Mouse (Mus musculus) embryonic stem cell, embryonic (primary cell): ENCODE data around the gene Dnaaf1.

ENCODE experiments used
- CTCF ChIA-PET, 4 experiments: fragments of 300-600 bp in 2 of 4; fragments of 350-600 bp in 2 of 4; sonication (Branson Sonifier 250); formaldehyde crosslinking; loops; one replicate each; lab custom pipeline; 2022; ENCODE audit warnings: inconsistent platforms in 2 of 4; lab: Charles Lee
- POLR2A ChIA-PET, 4 experiments: fragments of 300-600 bp in 2 of 4; fragments of 350-600 bp in 2 of 4; sonication (Branson Sonifier 250); formaldehyde crosslinking; loops; one replicate each; lab custom pipeline; 2022; ENCODE audit warnings: antibody characterized with exemption in 4 of 4, inconsistent platforms in 1 of 4; lab: Charles Lee

Dnaaf1 gene

GRCm38 (mm10) chr8:119591456-119591855 lies 16.4 kb downstream of the Dnaaf1 start:
- ChIA-PET CTCF (interaction anchor here in 3 of 4 experiments (0.5 to 1.3 kb wide), 4 partner anchors 14 to 649 kb away, joined by 3 to 4 read pairs (median 4); partner anchors contain the start of gene Taf1c (in 1 of the 3)), POLR2A (interaction anchor here in 3 of 4 experiments (0.7 to 3.0 kb wide), 5 partner anchors 14 to 44 kb away, joined by 3 to 12 read pairs (median 4); partner anchors contain the start of genes Mbtps1 (in 2 of the 3) and Taf1c (in 1 of the 3))

GRCm38 (mm10) chr8:119603771-119604170 lies 28.7 kb downstream of the Dnaaf1 start:
- ChIA-PET POLR2A (no interaction called here), CTCF (no interaction called here)

DNA sequence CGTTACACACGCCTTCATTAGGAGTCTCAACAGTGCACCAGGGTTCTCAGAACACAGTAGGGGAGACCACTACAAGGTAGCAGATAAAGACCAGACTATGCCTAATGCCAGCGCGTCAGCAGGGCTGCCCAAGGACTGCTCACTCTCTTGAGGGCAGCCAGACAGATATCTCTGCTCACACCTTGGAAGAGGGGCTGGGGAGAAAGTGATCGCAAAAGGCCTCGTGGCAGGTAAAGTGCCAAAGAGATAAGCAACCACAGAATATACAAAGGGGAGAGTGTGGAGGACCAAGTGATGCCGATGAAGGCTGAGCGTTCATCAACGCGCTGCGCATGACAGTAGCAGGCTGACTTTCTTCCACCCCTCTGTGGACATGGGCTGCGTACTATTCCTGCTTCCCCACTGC lies 29.4 kb downstream of the Dnaaf1 start:
- ChIA-PET CTCF (interaction anchor here in 2 of 4 experiments (0.8 to 3.3 kb wide), 5 partner anchors 74 to 224 kb away, joined by 3 to 39 read pairs (median 10); no protein-coding TSS in a partner anchor), POLR2A (interaction anchor here in 2 of 4 experiments (0.7 to 1.6 kb wide), 3 partner anchors 24 to 45 kb away, joined by 4 to 10 read pairs (median 8); partner anchors contain the start of gene Mbtps1 (in 1 of the 2))

GRCm38 (mm10) chr8:119604996-119605395 lies 30.0 kb downstream of the Dnaaf1 start, which contains the start of gene Taf1c:
TSS of gene Taf1c (minus strand) at chr8:119605222.
- CTCF ChIA-PET: interaction anchor here (0.5 to 3.3 kb wide), 49 partner anchors 9 to 246 kb away, joined by 3 to 39 read pairs (median 4); partner anchors contain the start of genes Mbtps1 (in 3 of the 4) and Necab2 (in 1 of the 4)
- POLR2A ChIA-PET: interaction anchor here in 3 of 4 experiments (0.6 to 2.1 kb wide), 34 partner anchors 8 to 1386 kb away, joined by 3 to 16 read pairs (median 3); partner anchors contain the start of genes Mbtps1 (in 3 of the 3), Dnaaf1 (in 2 of the 3) and Hsdl1 (in 2 of the 3)

DNA sequence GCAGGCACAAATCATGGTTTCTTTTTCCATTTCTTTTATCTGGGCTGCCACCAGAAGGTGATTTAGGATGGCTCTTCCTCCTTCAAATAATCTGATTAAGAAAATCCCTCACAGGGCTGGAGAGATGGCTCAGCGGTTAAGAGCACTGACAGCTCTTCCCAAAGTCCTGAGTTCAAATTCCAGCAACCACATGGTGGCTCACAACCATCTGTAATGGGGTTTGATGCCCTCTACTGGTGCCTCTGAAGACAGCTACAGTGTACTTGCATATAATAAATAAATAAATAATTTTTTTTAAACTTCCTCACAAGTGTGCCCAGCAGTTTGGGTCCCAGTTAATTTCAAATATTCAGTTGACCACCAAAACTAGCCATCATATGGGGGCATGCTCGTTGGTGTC lies 31.2 kb downstream of the Dnaaf1 start:
- CTCF ChIA-PET: interaction anchor here in 3 of 4 experiments (0.7 to 3.3 kb wide), 15 partner anchors 9 to 850 kb away, joined by 3 to 39 read pairs (median 7); no protein-coding TSS in a partner anchor
- POLR2A ChIA-PET: interaction anchor here in 3 of 4 experiments (0.6 to 2.1 kb wide), 8 partner anchors 14 to 182 kb away, joined by 3 to 16 read pairs (median 4); partner anchors contain the start of gene Mbtps1 (in 3 of the 3)

DNA sequence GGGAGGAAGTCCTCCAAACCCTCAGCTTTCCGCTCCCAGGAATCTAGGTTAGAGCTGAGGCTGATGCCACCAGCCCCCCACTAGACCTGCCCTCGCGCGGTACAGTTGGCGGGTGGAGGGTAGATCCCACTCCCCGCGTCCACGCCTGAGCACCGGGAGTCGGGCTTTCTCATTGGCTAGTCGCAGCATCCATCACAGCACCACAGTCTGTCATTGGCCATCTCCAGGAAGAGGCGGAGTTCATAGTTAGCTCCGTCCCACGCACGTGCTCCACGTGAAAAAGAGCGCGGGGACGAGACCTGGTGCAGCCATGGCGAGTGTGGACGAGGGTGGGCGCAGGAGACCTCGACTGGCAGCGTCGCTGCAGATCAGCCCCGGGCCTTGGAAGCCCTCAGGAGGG lies 37.4 kb downstream of the Dnaaf1 start, which contains the start of gene Adad2:
Adad2 (plus strand) TSS at position 277 of the 400 bp plus-strand sequence.
- CTCF ChIA-PET: no interaction called here
- POLR2A ChIA-PET: interaction anchor here in 2 of 4 experiments (0.5 to 1.2 kb wide), 4 partner anchors 20 to 151 kb away, joined by 3 to 4 read pairs (median 3); partner anchors contain the start of gene Mbtps1 (in 1 of the 2)

GRCm38 (mm10) chr8:119615096-119615495 lies 40.1 kb downstream of the Dnaaf1 start:
- POLR2A ChIA-PET: interaction anchor here in 3 of 4 experiments (1.1 to 2.8 kb wide), 4 partner anchors 10 to 56 kb away, joined by 3 to 11 read pairs (median 6); partner anchors contain the start of genes Mbtps1 (in 1 of the 3) and Taf1c (in 1 of the 3)
- CTCF ChIA-PET: interaction anchor here in 2 of 4 experiments (1.0 to 2.0 kb wide), 7 partner anchors 9 to 202 kb away, joined by 3 to 10 read pairs (median 7); partner anchors contain the start of gene Taf1c (in 2 of the 2)

DNA sequence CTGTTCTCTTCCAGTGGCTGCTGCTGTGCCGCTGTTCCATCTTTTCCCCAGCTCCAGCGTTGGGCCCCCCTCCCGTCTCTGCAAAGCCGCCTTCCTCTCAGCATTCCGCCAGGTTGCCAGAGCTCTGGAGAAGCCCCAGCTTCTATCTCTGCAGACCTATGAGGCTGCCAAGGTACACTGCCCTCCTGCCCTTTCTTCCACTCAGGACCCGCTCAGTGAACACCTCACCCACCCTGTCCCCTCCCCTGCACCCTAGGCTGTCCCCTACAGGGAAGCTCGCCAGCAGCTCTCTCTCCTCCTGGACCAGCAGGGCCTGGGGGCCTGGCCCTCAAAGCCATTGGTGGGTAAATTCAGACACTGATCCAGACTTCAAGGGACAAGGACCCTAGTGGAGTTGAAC lies 41.3 kb downstream of the Dnaaf1 start:
- ChIA-PET CTCF (interaction anchor here in 3 of 4 experiments (0.9 to 2.0 kb wide), 7 partner anchors 11 to 203 kb away, joined by 3 to 10 read pairs (median 7); partner anchors contain the start of gene Taf1c (in 2 of the 3)), POLR2A (interaction anchor here in 3 of 4 experiments (0.6 to 2.8 kb wide), 11 partner anchors 9 to 58 kb away, joined by 3 to 11 read pairs (median 3); partner anchors contain the start of genes Mbtps1 (in 2 of the 3) and Taf1c (in 2 of the 3))

GRCm38 (mm10) chr8:119616811-119617210 lies 41.8 kb downstream of the Dnaaf1 start:
- ChIA-PET POLR2A (interaction anchor here in 3 of 4 experiments (0.6 to 2.8 kb wide), 8 partner anchors 9 to 58 kb away, joined by 3 to 11 read pairs (median 3); partner anchors contain the start of genes Mbtps1 (in 2 of the 3) and Taf1c (in 2 of the 3)), CTCF (interaction anchor here in 2 of 4 experiments (0.9 to 2.0 kb wide), 5 partner anchors 11 to 60 kb away, joined by 3 to 9 read pairs (median 7); partner anchors contain the start of gene Taf1c (in 1 of the 2))

DNA sequence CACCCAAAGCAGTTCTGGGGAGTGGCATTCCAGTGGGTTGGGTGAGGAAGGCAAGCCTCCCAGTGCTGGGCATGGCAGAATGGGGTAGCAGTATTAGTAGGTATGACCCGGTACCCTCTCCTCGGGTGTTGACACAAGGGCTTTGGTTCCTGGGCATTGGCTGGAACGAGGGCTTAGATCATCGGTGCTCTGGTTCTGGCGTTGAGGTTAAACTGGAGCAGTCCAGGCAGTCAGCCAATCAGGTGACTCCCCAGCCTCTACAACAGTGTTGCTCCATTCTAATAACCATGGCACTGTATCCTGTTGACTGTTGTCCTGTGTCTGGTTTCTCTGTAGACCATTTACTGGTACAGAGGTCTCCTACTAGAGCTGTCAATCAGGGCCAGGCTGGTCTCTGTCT lies 42.6 kb downstream of the Dnaaf1 start:
- POLR2A ChIA-PET: interaction anchor here in 2 of 4 experiments (0.6 to 1.8 kb wide), 3 partner anchors 12 to 59 kb away, joined by 4 to 6 read pairs (median 4); partner anchors contain the start of genes Mbtps1 (in 1 of the 2) and Taf1c (in 1 of the 2)
- CTCF ChIA-PET: interaction anchor here in 1 of 4 experiments (1.8 kb wide), 1 partner anchor 12 kb away, joined by 9 read pairs; the partner anchor contains the start of gene Taf1c

GRCm38 (mm10) chr8:119618887-119619286 lies 43.9 kb downstream of the Dnaaf1 start:
- POLR2A ChIA-PET: interaction anchor here in 2 of 4 experiments (0.9 to 1.8 kb wide), 5 partner anchors 9 to 60 kb away, joined by 3 to 6 read pairs (median 4); partner anchors contain the start of genes Mbtps1 (in 1 of the 2) and Taf1c (in 1 of the 2)
- CTCF ChIA-PET: interaction anchor here in 3 of 4 experiments (0.5 to 1.7 kb wide), 5 partner anchors 10 to 550 kb away, joined by 3 to 14 read pairs (median 3); partner anchors contain the start of gene Taf1c (in 1 of the 3)

DNA sequence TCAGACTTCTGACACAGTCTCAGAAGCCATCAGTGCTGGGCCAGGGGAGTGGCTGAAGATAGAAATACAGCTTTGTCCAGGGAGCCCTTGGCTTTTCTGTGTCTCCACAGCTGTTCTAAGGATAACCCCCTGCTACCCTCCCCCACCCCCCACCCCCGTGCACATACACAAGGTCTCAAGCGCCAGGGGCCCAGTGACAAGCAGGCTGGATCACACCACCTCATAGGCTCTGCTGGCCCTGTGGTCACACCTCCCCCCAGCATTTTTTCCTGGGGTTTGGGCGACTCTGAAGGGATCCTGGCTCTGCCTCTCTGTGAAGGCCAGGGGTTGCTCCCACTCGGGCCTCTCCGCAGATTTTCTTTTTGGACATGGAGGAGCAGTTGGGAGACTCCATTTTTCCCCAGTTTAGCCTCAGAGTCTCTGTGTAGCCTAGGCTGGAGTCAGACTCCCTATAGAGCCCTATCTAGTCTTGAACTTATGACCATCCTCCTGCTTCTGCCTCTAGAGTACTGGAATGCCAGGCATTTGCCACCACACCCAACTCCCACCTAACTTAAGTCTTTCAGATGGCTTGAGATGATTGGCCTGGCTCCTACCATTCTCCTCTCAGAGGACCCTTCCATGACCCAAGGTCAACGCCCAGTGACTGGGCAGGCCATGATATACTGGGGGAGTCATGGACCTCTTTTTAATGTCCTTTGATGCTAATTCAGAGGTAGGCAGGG lies 45.2 kb downstream of the Dnaaf1 start:
- CTCF ChIA-PET: interaction anchor here in 1 of 4 experiments (0.8 to 1.7 kb wide), 3 partner anchors 14 to 551 kb away, joined by 3 to 7 read pairs (median 3); partner anchors contain the start of gene Taf1c
- POLR2A ChIA-PET: interaction anchor here in 3 of 4 experiments (0.7 to 2.1 kb wide), 11 partner anchors 9 to 97 kb away, joined by 3 to 12 read pairs (median 5); partner anchors contain the start of genes Mbtps1 (in 1 of the 3) and Taf1c (in 1 of the 3)

GRCm38 (mm10) chr8:119620848-119621465 lies 45.9 kb downstream of the Dnaaf1 start:
- ChIA-PET POLR2A (interaction anchor here in 3 of 4 experiments (0.5 to 2.1 kb wide), 17 partner anchors 9 to 156 kb away, joined by 3 to 12 read pairs (median 3); partner anchors contain the start of genes Mbtps1 (in 2 of the 3) and Taf1c (in 1 of the 3)), CTCF (interaction anchor here in 3 of 4 experiments (0.5 to 1.5 kb wide), 7 partner anchors 16 to 624 kb away, joined by 3 to 4 read pairs (median 3); partner anchors contain the start of gene Taf1c (in 1 of the 3))

DNA sequence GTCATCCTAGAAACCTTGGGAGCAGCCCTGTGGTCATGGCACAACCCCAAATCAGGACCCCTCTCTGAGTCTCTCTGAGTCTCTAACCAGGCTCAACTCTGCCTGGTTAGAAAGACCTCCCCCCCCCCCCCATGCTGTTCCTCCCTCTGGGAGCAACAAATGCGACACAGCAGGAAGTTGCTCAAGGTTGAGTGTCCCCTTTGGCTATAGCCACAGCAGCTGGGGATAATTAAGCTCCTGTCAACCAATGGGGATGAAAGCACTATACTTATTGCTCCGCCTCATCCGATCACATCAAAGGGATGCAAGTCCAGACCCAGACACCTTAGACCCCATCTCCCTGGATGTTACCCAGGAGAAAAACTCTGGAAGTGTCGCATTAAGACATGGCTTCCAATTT lies 47.5 kb downstream of the Dnaaf1 start:
- ChIA-PET CTCF (interaction anchor here in 3 of 4 experiments (0.6 to 0.7 kb wide), 5 partner anchors 8 to 274 kb away, joined by 3 to 8 read pairs (median 4); no protein-coding TSS in a partner anchor), POLR2A (interaction anchor here in 3 of 4 experiments (0.6 to 1.9 kb wide), 8 partner anchors 9 to 198 kb away, joined by 3 to 17 read pairs (median 4); partner anchors contain the start of genes Mbtps1 (in 2 of the 3) and Kcng4 (in 1 of the 3))

GRCm38 (mm10) chr8:119623061-119623460 lies 48.0 kb downstream of the Dnaaf1 start:
- POLR2A ChIA-PET: interaction anchor here (0.6 to 1.9 kb wide), 11 partner anchors 9 to 1731 kb away, joined by 3 to 17 read pairs (median 4); partner anchors contain the start of genes Mbtps1 (in 2 of the 4) and Kcng4 (in 1 of the 4)
- CTCF ChIA-PET: interaction anchor here (0.5 to 0.7 kb wide), 6 partner anchors 9 to 508 kb away, joined by 3 to 8 read pairs (median 4); no protein-coding TSS in a partner anchor

GRCm38 (mm10) chr8:119623744-119624143 lies 48.7 kb downstream of the Dnaaf1 start:
- ChIA-PET CTCF (interaction anchor here in 2 of 4 experiments (0.6 to 1.5 kb wide), 4 partner anchors 32 to 211 kb away, joined by 3 read pairs; no protein-coding TSS in a partner anchor), POLR2A (interaction anchor here in 3 of 4 experiments (0.7 to 1.9 kb wide), 6 partner anchors 8 to 1732 kb away, joined by 3 to 16 read pairs (median 4); no protein-coding TSS in a partner anchor)
